Mouse (Mus musculus): Measurements from ENCODE around the gene Irf1.

The Irf1 gene

DNA sequence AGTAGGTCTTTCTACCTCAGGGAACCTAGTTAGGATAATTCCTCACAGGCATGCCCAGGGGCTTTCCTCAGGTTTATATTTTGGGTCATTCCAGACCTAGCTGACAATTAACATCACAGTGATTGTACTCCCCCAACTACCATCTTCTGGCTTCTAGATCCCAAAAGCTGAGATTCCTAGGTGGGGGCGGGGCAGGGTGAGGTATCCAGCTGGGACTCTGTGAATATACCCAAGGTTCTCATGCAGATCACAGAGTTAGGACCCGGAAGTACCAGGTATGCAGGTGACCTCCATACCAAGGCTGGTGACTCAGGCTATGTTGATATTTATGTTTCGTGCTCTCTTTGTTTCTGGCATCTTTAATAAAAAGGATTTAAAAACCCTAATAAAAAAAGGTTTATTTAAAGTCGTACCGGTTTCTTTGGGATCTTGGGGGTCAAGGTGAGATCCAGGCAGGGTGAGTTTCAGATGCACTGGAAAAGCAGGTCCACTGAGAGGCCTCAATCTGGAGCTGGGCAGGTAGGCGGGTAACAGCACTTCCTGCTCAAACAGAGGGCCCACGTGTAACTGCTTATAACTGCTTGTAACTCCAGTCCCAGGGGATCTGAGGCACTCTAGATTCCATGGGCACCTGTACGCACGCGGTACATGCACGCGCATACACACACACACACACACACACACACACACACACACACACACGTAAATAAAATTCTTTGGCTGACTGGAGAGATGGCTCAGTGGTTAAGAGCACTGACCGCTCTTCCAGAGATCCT, 34.9 kb downstream of the Irf1 start:
- in situ Hi-C loops (cut with MboI, MseI): no loop called here

DNA sequence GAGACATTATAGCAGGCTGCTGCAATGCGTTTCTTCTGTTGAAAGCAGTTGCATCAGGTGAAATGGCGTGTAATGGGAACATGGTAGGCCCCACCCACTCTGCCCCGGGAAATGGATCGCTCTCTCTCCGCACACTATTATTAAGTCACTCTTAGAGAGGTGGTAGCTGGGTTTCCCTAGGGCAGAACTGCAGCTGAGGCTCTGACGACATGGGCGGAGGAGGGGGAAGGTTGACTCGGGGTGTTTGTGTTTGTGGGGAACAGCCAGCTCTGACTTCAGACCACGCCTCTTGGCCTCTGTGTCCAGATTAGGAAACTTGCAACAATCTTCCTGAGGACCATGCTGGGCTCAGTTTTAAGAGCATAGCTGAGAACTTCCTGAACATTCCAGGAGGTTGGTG, 36.0 kb downstream of the Irf1 start:
- in situ Hi-C loops (cut with MboI, MseI): no loop called here

DNA sequence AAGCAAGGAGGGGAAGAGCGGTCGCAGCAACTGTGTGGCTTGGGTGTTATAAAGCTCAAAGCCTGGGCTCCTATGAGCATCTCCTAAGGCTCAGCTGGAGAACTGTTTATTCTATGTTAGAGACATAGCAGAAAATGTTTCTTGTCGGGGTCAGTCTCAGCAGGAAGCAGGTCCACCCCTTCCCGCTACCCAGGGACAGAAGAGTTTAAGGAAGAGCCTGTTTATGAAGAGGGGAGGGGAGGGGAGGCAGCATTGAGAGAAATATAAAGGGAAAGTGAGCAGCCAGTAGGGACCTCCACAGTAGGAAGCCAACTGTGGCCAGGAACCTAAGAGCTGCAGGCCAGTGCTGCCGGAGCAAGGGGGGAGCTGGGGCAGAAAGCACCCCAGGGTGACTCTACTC, 39.5 kb downstream of the Irf1 start:
- in situ Hi-C loops (cut with MboI, MseI): no loop called here

DNA sequence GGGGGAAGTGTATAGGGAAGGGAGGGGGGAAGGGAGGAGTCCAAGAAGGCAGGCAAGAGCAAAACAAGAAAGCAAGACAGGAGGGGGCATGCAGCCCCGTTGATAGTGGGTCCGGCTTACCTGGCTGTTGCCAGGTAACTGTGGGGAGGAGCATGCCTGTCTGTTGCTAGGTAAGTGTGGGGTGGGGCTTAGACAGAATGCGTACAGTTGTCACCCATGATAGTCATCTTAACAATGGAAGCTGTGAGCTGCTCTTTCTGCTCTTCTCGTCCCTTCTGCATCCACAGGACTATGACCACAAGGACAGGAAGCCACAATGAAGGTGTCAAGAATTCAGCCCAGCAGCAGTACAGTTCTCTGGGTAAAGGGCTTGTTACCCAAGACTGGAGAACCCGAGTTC, 40.3 kb downstream of the Irf1 start:
- in situ Hi-C loops (cut with MboI, MseI): no loop called here

DNA sequence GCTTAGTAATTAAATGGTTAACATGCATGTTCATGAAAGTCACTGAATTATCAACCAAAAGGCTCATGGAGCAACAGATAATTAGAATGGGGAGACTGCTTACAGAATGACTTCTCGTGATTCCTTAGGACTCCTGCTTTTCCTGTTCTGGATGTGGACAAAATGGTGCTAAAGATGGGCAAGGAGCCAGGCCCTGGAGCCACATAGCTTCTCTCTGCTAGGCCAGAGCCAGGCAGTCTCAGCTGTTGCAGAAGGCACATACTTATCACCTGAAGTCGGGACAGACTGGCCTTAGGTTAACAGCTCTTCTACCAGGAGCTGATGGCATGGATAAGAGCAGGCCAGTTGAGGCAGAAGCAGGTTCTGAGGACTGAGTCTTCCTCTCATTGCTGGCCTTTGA, 40.9 kb downstream of the Irf1 start:
- in situ Hi-C loops (cut with MboI, MseI): no loop called here

DNA sequence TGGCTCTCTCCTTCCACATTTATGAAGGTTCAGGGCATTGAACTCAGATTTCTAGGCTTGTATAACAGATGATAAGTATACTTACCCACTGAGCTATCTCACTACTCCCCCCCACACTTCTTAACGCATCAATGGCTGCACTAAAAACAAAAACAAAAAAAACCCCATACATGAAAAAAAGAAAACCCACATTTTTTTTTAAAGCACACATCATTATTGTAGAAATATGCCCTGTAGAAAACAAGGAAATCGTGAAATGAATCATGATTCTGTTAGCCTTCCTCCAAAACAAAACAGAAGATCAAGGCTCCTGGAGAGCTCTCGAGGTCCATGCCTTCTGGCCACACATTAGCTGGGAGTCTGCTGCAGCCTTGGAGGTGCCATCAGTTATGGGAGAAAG, 41.5 kb downstream of the Irf1 start:
- in situ Hi-C loops (cut with MboI, MseI): no loop called here

DNA sequence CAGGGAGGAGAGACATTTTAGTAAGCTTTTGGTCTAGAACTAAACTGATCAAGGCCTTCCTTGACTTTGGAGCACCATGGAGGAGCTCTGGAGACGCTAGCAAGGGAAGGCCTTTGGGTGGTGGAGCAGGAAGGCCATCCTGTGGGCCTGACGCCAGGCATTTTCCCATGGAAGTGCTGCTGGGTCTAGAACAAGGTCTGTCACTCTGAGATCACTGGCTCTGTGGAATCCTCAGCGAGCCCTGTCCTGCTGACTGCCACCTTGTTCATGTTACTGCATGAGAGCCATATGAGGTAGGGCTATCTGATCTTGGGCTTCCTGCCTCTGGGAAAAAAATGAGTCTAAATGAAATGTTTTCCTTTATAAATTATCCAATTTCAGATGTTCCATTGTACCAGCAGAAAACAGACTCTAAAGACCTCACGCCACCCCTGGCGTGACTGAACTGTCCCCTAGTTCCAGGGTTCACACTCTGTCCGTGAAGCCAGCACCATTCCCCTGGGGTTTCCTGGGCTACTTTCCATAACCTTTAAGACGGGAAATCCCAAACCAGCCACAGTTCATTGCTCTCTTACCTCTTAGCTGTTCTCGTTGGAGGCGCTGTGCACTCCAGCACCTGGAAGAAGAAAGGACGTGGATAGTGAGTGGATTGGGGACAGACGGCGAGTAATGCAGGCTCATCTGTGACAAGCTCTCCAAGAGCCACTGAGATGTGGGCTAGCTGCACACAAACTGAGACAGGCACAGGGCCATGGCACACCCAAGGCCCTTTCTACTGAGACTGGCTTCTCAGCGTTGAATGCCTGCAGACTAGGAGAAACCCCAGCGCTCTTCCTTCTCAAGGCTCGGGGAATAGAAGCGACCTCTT, 43.4 kb downstream of the Irf1 start:
- in situ Hi-C loops (cut with MboI, MseI): no loop called here

DNA sequence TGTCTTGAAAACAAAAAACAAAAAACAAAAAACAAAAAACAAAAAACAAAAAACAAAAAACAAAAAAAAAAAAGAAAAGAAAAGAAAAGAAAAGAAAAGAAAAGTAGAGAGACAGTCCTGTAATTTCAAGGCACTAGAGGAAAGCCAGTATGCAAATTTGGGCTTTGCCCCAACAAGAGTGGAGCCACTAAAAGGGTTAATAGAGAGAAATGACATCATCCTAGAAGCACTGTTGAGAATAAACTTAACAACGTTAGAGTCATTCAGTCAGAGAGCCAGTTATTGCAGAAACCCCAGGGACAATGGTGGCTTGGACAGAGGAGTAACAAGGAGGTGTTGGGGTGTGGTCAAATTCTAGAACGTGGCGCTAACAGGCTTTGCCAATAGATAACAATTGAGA, 45.0 kb downstream of the Irf1 start:
- in situ Hi-C loops (cut with MboI, MseI): no loop called here

DNA sequence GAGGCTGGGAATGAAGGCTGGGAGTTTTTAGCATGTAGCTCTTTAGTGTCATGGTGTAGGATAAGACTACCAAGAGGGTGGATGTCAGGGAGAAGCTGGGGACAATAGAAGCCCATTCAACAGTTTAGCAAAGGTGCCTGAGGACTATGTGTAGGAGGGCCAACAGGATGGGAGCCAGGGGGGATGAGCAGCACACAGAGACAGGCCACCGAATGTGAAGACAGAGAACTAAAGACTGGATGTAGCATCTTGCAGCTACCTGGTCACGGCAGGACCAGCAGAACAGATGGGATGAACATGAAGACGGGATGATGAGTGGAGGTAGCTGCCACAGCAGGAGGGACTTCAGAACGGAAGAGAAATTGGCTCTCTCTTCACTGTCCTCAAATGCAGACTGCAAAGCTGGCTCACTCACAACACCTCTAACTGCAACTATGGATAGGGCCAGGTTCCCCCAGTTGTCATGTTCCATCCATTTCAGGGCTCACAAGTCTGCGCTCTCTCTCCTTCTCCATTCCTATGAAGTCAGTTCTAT, 47.1 kb downstream of the Irf1 start:
- in situ Hi-C loops (cut with MboI, MseI): no loop called here

DNA sequence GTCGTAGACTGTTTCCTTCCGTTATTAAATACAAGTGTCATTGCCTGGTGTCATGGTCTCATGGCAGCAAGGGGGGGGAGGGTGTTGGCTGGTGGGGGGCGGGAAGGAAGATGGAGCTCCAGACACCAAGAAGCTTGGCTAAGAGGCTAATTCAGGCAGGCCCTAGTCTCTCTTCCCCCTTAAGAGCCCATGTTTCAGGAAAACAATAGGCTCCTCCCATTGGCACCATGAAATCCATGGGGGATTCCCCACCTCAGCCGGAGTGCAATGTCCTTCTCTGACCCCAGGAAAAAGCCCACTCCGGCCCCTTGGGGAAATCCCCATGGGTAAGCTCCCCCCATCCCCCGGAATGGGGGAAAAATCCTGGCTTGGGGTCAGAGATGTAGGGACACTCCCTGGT, 49.0 kb downstream of the Irf1 start:
- in situ Hi-C loops (cut with MboI, MseI): no loop called here

DNA sequence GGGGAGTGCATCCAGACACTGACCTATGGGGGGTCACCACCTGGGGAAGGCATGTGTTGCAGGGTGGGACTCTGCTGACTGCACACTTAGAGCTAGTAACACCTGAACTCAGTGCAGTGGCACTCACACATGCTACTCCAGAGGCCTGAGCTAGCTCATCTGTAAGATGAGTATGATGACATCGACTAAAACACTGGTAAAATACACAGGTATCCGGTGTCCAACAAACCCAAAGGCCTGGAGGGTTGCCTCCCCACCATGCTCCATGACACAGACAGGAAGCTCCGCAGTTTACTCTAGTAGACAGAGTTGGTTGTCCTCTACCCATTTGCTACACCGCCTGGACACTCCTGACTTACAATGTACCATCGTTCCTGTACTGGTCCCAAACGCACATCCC, 49.7 kb downstream of the Irf1 start:
- in situ Hi-C loops (cut with MboI, MseI): no loop called here

DNA sequence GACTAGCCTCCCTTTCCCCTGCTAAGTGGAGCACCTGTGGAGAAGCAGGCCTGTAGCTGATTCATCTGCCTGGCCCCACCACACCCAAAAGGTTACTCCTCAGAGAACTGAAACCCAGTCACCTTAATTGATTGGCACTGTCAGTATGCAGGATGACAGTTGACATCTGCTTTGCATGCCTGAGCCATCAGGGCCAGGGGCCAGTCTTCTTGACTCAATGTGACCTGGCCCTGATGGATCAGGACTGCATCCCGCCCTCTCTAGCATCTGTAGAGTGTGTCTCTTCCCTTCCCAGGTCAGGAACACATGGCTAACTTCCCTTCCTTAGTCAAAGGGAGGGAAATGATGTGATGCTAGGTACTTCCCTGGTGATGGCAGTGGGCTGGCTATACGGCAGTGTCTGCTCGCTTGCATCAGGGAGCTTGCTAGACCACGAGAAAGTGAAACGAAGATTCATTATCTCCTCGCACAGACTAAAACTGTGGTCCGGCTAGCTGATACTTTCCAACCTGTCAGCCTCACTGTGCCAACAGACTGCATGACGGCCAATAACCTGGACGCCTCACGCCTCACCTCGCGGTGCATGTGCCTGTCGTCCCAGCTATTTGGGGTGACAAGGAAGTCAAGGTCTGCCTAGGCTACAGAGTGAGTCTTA, 50.8 kb downstream of the Irf1 start:
- in situ Hi-C loops (cut with MboI, MseI): no loop called here

DNA sequence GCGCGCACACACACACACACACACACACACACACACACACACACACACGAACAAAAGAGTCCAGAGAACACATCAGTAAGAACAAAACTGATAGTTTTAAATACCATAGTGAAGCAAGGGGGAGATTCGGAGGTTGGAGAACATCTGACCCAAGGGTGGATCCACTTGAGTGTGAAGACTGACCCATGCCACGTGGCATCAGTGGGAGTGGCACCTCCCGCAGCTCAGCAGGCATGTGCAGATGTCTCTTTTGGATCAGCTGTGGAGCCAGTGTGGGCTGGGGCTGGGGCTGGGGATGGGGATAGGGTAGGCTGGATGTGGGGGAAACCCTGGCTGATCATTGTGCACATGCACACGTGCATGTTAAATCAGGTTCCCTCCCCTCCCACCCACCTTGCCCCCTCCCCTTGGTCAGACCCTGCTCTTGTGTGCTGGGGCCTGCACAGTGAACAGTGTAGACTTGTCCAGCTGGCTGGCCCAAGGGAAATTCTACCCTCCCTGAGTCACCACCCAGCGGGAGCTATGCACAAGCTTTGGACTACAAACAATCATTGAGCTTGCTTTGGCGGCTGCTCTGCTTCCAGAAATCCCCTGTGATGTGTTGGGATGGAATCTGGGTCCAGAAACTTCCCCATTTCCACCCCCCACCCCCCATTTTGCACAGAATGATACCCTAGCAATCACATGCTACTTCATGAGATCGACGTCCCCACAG, 51.6 kb downstream of the Irf1 start:
- in situ Hi-C loops (cut with MboI, MseI): no loop called here

DNA sequence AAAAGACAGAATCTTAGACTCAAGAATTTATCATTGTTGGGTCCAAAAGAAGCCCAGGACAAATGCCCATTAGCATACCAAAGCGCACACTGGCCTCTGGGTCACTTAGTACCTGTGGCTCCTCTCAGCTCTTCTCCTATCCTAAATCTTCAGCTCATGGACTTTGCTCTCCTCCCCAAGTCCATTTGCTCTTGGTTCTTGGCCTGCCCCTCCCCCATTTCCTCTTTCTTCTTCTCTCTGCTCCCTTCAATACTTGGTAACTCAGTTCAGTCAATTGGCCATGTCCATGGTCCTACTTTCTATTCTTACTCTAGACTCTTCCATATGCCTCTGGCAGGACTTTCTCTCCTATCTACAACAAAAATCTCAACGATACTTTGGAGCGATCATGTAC, 52.1 kb downstream of the Irf1 start:
- in situ Hi-C loops (cut with MboI, MseI): no loop called here

DNA sequence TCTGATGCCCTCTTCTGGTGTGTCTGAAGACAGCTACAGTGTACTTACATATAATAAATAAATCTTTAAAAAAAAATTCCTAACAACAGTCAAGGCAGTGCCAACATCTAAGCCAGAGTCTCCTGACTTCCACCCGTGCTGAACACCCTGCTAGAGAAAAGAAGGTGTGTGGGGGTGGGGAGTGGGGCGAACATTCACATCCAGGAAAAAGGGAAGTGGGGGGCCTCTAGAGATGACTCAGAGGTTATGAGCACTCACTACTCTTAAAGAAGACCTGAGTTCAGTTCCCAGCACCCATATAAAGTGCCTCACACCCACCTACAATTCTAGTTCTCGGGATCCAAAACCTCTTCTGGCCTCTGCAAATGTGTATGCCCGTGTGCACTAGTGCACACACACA, 55.6 kb downstream of the Irf1 start:
- in situ Hi-C loops (cut with MboI, MseI): no loop called here

Data from T-helper 17 cell (primary cell).